Mouse (Mus musculus): ENCODE data around the gene Picalm.

- TF ChIP-seq POLR2A (IDR thresholded peaks at IDR 0.05; ENCODE audit: borderline replicate concordance, control insufficient read depth, low read depth, low read length) (no peak), CTCF (IDR thresholded peaks at IDR 0.05; ENCODE audit: control insufficient read depth, insufficient read depth, low read length) (no peak)
These were observed 1.3 kb downstream of the Picalm start for GRCm38 (mm10) chr7:90131376-90131651.

All from bone marrow, adult 2 months (tissue).